Mouse (Mus musculus) frontal cortex, adult 2 months (tissue): ENCODE results near the gene Krt33b. TPM values are rescaled to one million over a fixed set of nuclear protein-coding genes. Genes with fewer than 3 reads are reported as not detected.
A peak's percentile ranks its signal among the peaks of the same experiment; 100 is the strongest.

Source experiments
- DNase-seq, 2 experiments: peaks; one replicate each; pipeline ENCODE4 v3.0.0; 2022; ENCODE audit warnings: low spot score in 1 of 2; ENCODE audit errors: extremely low spot score in 1 of 2
- polyA plus RNA-seq: library from polyadenylated mRNA; depleted of rRNA; stranded (reverse); fragments of >200 nt; gene quantifications from 2 replicates; pipeline ENCODE4 v1.2.3, GENCODE M21; 2012; rRNA removed

Krt33b gene
- not detected in 2 replicates for polyA plus RNA-seq

DNA sequence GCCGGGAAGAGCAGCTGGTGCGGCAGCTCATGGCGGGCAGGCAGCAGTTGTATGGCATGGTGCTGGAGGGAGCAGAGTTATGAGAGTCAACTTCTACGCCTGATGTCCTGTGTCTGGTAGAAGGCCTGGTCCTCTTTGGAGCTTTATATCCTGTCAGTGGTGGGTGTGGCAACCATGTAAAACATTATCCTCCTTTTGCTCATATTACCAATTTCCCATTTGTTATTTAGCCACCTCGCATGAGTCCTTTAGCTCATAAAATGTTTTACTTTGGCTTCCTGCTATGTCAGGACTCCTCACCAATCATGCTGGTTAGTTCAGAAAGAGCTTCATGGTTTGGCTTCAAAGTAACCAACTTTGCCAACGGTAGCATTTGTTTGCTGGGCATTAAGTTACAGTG lies at the start of gene Krt33b:
Gene Krt33b, minus strand, starts transcription at position 101 of the 400 bp plus-strand sequence.
- DNase-seq: no peak

DNA sequence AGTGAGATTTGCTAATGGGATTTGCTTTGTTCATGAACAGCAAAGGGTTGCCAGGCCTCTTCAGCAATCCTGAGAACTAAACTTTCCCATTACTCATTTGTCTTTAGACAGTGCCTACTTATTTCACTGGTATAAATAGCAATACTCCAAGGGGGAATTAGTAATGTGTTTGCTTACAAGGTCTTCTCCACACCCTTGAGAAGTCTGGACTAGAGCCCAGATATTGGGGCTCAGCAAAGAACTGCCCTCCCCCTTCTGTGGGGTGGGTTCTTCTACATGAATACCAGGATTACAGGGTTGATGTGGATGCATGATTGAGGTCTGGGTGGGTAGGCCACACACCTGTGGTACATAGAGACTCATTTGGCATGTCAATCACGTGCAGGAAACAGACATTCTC lies 44.2 kb upstream of the Krt33b start:
- no peak for DNase-seq

DNA sequence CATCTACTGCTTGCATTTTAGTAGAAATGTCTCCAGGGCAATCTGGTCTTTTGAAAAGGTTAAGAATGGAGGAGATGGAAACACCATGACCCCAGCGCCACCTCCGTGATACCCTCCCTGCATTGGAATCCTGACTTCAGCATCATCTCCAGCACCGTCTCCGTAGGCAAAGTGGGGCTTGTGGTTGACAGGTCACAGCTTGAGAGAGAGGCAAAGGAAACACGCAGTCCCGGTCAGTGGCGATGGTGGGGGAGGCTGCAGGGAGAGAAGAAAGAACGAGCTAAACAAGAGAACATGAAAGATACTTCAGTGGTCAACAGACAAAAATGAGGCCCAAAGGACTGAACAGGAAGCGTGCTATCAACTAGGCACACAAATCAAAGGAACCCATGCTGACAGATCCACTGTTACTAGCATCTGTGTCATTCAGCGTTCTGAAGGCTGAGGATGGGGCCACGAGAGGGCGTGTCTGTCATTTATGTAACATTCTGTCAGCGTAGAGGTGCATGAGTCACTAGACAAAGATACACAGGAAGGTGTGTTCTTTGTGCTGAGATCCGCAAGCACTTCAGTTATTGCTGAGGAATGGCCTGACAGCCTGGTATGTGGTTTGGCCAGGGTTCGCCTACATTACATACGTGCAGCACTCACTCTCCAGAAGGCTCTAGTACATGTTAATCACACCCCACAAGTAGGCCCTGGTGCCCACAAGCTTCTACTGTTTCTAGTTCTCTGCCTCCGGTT lies 37.8 kb upstream of the Krt33b start:
- DNase-seq: no peak

DNA sequence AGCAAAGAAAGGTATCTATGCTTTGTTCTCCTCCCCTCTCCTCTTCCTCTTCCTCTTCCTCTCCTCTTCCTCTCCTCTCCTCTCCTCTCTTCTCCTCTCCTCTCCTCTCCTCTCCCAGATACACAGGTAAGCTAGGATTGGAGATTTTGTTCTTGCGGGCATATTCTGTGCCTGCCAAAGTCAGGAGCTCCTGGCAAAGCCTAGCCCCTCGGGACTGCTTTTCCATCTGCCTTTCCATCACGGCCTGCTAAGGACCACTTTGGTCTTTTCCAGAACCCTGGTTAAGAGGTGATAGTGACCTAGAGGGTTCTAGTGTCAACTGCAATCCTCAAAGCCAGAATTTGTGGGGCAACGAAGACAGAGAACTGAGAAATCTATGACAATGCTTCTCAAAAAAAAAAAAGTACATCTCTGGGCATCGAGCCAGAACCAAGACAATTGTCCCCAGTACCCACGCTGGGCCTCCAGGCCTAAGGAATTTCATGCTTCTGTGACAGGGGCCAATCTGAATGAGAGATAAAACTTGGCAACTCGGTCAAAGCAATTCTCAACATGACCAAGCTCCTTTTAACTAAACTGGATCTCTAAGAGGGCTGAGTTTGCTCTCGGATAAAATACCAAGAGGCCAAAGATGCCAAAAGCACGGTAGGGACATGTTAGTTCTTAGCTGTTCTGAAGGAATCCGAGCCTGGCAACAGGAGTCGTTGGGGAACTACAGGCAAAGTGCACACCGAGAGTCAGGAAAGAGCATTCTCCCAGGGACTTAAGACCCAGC lies 36.8 kb upstream of the Krt33b start:
- no peak for DNase-seq

DNA sequence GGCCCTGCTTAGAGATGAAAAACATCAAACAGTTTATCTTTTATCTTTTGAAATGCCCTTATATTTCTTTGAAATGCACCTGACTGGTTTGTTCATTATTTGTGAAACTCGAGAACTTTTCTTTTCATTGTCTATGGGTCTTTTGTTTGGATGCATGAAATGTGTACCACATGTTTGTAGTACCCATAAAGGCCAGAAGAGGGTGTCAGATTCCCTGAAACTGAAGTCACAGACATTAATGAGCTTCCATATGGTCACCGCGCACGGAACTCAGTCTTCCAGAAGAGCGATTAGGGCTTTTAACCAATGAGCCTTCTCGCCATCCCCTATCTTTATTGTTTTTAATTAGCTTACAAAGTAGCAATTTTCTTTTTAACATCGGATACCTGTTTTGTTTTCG lies 29.2 kb upstream of the Krt33b start:
- no peak for DNase-seq

DNA sequence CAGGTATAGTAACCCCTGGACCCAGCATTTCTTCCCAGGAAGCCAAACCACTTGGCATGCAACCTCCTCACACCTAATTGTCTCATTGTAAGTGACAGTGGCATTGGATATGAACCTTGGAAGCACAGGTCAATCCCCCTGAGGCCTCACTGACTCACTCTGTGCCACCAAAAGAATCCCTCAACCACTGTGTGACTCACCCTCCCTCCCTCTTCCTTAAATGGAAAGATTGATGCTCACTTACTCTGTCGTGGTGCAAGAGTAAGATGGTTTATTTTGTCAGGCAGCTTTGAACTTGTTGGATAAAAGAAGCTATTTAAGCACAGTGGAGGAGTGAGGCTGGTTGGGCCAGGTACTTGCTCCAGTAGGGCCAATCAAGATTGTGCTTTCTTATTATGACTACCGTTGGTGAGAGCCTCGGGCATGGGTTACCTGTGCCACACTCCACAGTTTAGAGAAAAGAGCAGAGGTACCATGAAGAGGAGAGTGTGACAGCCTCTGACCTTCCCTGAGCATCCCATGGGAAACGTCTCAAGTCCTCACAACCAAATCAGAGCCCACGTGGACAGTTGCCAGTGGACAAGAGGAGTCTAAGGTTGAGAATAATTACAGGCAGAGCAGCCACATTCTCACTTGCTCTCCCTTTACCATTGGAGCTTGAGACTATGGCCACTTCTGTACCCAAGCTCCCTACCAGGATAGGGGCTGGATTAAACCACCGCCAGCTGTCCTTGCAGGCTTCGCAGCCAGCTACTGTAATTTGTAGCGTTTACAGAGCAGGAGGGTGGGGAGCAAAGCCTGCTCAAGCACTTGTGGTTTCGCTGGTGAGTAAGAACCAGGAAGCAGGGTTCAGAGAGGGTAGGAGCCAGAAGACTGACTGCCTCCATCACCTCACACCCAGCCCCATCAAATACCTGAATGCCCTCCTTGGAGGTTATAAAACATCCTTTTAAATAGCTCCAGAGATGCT lies 26.3 kb upstream of the Krt33b start:
- DNase-seq: no peak

DNA sequence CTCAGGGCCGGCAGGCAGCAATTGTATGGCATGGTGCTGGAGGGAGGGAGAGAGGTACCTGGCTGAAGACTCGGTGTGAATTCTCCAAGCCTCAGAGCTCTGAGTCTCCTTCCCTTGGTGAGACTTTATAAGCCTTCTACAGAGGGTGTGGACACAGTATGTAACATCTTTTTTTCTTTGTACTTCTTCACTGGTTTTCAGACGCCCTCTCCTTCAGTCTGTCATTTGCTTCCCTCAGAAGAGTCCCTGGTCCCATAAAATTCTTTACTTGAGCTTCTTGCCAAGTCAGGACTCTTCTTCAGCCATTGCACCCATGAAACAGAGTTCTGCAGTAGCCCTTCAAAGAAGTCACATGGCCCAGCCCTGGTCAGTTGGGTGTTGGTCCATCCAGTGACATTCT lies 20.8 kb upstream of the Krt33b start, which contains the start of gene Krt31:
Gene Krt31, minus strand, starts transcription at position 101 of the 400 bp plus-strand sequence.
- no peak for DNase-seq

DNA sequence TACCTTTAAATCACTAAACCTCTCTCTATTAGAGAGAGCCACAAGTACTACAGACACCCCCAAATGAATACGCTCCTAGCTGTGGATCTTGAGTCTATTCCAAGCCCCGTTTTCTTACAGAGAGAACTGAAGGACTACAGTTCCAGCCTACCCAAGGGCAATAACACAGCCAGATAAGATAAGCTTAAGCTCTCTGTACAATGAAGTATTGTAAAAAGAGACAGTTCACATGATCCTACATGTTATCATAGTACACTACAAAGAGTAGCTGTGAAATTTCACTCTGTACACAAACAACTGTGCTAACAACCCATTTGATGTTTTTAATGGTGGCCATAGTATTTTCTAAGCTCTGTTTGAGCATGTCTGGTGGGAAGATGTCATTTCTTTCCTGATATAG lies 17.5 kb upstream of the Krt33b start:
- no peak for DNase-seq

DNA sequence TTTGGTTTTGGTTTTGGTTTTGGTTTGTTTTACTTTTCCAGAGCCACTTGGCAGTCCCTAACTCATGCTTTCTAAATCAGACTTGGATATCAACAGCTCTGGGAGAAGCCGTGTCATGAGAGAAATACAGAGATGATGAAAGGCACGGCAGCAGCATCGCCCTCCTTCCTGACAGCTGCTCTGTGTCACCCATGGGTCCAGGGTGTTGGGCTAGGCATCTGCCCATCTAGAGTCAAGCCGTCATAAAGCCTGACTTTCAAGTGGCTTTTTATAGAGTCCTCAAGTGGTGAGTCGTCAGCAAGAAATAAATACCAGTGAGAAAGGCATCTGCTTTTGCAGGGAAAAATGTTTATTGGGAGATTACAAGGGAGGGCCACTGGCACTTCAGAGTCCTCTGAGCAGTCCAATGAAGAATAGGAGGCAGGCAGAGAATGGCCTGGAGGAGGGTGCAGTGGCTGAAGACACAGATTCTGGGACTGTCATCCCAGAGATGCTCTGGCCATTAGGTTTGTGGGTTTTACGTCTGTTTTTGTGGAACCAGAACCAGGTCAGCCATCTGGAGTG lies 16.7 kb upstream of the Krt33b start:
- peak in 1 of 2 experiments; percentile 14 for DNase-seq

DNA sequence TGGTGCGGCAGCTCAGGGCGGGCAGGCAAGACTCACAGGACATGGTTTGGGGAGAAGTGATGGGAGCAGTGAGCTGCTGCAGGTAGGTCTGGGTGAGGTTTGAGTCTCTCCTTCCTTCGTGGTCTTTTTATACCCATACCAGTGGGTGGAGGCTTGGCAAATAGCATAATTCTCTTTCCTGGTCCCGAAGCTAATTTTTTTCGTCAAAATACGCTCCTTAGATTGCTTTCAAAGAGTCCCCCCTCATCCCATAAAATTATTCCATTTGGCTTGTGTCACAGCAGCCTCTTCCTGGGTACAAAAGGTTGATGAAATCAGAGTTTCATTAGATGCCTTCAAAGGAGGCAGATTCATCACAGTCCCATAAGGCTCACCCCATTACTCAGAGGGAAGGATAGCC lies 11.8 kb upstream of the Krt33b start, which contains the start of gene Krt34:
Gene Krt34, minus strand, starts transcription at position 101 of the 400 bp plus-strand sequence.
- DNase-seq: no peak

DNA sequence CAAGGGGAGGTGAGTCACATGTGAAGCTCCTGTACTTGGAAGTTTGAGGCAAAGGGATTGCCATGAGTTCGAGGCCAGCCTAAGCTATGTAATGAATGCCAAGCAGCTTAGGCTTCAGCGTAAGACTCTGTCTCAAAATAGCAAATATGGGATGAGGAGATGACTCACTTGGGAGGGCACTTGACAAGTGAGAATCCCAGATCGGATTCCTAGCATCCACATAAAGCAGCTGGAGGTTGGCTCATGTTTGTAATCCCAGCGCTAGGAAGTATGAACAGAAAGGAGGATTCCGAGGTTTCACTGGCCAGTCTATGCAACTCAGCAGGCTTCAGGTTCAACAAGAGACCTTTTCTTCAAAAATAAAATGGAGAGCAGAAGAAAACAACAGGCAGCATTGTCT lies 8.2 kb downstream of the Krt33b start:
- DNase-seq: peak; percentile 22 to 50

DNA sequence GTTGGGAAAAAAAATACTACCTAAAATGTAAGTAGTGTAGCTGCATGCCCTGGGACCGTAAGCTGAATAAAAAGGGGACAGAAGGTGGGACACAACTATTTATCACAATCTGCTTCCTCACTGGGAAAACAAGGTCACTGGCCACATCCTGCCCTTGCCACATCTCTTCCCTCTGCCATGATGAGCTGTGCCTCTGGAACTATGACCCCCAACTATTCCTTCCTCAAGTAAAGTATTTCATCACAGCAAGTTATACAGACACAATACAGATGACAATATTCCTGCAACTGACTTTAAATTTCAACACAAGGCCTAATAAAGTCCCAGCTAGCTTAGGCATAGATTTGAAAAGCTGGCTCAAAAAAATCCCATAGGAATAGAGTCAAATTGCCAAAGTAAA lies 10.2 kb downstream of the Krt33b start:
- no peak for DNase-seq

DNA sequence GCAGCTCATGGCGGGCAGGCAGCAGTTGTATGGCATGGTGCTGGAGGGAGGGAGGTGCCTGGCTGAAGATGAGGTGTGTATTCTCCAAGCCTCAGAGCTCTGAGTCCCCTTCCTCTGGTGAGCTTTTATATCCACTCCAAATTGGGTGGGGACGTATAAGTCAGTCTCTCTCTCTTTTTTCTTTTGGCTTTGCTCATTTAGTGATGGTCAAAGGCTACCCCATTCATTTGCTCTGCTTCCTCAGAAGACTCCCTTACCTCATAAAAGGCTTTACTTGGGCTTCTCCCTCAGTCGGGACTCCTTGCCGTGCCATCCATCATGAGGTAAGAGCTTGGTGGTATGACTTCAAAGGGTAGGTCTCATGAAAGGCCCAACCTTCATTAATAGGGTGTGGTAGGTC lies 13.6 kb downstream of the Krt33b start, which contains the start of gene Krt33a:
Gene Krt33a, minus strand, starts transcription at position 101 of the 400 bp plus-strand sequence.
- DNase-seq: no peak

DNA sequence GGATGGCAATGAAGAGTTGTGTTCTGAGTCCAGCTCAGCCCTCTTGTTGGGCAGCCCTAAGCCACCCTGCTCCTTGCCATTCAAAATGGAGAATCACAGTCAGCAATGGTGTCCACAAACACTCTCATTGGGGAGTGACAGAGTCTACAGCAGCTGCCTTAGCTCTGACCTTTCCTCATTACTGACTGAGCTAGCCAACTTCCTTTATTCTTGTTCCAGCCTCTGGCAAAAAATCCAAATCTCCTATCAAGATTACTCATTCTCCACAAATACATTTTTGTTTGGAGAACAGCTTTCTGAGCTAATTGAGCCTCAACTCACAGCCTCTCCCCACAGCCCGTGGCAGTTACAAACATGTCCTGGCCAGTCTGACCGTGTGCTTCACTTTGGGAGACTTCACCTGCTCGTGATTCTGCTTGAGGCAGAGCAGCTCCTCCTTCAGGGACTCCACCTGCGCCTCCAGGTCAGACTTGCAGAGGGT lies 15.9 kb downstream of the Krt33b start:
- DNase-seq: no peak

DNA sequence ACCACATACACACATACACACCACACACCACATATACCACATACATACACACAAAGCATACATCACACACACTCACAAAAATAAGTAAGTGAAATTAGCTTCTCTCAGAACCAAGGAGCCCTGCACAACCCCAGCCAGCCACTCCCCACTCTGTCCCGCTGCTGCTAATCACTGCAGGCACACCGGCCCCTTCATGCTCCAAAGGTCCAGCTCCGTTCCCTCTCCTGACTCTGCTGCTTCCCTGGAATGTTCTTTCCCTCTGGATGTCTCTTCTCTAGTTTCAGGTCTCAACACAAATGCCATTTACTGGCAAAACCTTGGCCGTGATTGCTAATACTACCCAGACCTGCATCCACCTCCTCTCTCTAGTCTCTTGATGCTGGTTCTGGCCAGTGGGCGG lies 19.0 kb downstream of the Krt33b start:
- no peak for DNase-seq

DNA sequence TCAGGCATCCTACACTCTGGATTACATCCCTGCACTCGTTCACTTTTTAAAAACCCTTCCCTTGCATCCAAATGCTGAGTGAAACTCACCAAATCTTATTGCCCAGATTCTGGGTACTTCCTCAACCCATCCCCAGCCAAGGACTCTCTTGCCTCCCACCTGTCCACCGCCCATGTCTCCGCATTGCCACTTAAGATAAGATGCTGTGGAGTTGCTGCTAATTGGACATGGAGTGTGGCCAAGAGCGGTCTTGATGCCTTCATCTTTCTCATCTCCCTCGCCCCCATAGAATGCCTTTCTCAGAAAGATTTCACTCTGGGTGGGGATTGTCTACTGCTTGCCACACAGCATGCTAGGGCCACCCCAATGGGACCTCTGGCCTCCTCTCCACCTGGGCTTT lies 21.3 kb downstream of the Krt33b start:
- no peak for DNase-seq

DNA sequence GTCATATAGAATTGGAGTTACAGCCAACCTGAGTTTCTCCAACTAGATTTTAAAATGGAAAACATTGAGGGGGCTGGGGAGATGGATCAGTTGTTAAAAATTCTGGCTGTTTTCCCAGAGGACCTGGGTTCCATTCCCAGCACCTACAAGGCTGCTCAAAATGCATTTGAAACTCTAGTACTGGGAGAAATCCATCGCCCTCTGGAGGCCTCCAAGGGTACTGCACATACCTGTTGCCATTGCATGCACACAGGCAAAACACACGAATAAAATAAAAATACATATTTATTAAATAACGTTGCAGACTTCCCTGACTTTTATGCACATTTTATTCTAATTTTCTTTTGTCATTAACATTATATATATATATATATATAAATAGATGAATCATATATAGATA lies 23.0 kb downstream of the Krt33b start:
- no peak for DNase-seq

DNA sequence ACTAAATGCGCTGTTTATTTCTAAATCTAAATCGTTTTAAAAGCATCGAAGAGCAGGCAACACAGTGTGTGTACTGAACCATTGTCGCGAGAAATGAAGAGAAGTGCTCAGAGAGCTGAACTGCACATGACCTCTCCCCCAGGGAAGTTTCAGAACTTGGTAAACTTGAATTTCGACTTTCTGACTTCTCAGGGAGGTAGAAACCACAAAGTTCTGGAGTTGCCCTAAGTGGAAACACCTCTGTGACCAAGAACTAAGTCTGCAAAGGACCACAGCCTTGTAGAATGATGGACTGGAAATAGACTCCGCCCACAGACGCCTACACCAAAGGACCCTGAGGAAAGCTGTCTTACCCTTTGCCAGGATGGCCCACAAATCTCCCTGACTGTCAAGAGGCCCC lies 23.8 kb downstream of the Krt33b start:
- no peak for DNase-seq

DNA sequence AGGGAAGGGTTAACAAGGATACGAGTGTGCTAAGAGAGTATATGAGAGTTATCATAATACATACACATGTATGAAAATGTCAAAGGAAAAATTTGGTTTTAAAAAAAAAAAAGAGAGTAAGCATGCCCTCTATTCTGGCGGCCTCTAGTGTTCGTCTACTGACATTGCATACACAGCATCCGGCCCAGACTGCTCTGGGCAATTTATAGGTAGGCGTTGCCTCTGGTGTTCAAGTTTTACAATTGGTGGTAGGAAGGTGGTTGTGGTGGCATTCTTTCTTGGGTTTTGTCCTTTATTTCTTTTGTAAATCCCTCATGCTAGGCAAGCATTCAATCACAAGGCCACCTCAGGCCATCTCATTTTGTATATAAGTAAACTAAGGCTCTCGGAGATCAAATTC lies 24.8 kb downstream of the Krt33b start:
- DNase-seq: peak; percentile 26 to 80

DNA sequence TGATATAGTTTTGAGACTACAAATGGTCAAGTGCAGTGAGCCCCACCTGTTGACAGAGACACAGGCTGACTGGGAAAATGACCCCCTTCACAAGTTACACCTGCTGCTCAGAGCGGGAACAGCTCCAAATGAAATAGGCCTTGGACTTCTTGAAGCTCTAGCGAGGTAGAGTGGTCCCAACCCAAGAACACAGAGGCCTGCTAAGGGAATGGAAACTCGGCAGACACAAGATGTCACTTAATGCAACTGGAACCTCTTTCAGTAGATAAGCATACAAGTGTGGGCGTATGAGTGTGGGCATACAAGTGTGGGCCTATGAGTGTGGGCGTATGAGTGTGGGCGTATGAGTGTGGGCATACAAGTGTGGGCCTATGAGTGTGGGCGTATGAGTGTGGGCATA lies 30.6 kb downstream of the Krt33b start:
- DNase-seq: no peak
